Mouse (Mus musculus): ENCODE results near the gene S100a8. TPM values are rescaled to one million over a fixed set of nuclear protein-coding genes. Genes with fewer than 3 reads are reported as not detected.

Gene S100a8
- 1 to 10 TPM in 1 of 26 experiments, not detected in 25; 2.4 TPM for total RNA-seq (2018; cell fraction: chromatin; rRNA removed)
- 10 to 100 TPM in 20 of 26 experiments, 1 to 10 TPM in 6; 5.8 to 65.6 (median 23.7) TPM for total RNA-seq (2018; cell fraction: cytosol; rRNA removed)
- 1 to 10 TPM in 20 of 26 experiments, not detected in 6; 1.6 to 7.8 (median 2.9) TPM for total RNA-seq (2018; cell fraction: nucleus; rRNA removed)
- 14.4 to 117 TPM (median 83.6 TPM) in 3 replicates for polyA plus RNA-seq (2018)

DNA sequence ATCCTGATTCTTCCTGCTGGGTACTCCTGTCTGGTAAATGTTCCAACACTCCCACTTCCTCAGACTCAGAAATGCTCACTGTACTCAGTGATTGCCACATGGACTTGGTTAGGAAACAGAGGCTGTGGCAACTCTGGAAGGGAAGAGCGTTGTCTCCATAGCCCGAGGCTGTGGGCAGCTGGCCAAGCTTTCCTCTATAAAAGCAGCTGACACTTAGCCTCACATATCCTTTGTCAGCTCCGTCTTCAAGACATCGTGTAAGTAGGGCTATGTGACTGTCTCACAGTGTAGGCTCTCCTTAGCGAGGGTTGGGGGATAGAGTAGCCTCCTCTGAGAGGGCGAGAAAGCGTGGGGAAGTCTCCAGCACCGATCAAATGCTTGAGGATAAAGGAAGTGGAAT lies at the start of gene S100a8:
TSS of gene S100a8 (plus strand) at position 133 of the 400 bp plus-strand sequence.
- 18% methylated on average over 8 of the region's 8 CpGs for whole genome bisulfite sequencing (ENCODE audit: missing documents)
- Histone ChIP-seq H3K36me3 (ENCODE audit: inconsistent target) (no peaks in the 10 kb centered on the region), H3K4me3 (ENCODE audit: inconsistent target) (no peak within 1 kb of the TSS), H3K27ac (no peak within 1 kb of the TSS), H3K79me2 (ENCODE audit: inconsistent target) (no peaks in the 10 kb centered on the region)

DNA sequence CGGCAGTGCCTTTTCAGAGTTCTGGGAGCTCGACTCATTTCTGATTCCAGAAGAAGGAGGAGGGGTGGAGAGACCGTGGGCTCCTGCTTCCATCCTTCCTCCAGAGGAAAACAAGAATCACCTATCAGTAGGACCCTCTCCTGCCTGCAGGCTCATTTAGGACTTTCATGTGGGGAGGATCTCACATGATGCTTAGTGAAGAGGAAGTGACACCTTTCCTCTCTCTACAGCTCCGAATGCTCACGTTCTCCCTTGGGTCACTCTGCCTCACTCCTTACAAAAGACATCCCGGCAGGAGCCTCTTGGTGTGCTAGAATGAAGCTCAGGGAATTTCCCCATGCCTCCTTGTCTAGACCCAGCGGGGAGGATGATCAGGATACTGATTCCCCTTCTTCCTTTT lies 47.2 kb upstream of the S100a8 start:
- H3K27ac ChIP-seq = no peak overlapping the region
- no peaks in the 10 kb centered on the region for H3K36me3 ChIP-seq (ENCODE audit: inconsistent target)
- H3K4me3 ChIP-seq (ENCODE audit: inconsistent target) = no peak overlapping the region
- H3K79me2 ChIP-seq (ENCODE audit: inconsistent target) = peaks cover under 1% of the 10 kb centered on the region; the same call in 1 of the 2 replicates
- 40% methylated on average over 7 of the region's 7 CpGs for WGBS (ENCODE audit: missing documents)

DNA sequence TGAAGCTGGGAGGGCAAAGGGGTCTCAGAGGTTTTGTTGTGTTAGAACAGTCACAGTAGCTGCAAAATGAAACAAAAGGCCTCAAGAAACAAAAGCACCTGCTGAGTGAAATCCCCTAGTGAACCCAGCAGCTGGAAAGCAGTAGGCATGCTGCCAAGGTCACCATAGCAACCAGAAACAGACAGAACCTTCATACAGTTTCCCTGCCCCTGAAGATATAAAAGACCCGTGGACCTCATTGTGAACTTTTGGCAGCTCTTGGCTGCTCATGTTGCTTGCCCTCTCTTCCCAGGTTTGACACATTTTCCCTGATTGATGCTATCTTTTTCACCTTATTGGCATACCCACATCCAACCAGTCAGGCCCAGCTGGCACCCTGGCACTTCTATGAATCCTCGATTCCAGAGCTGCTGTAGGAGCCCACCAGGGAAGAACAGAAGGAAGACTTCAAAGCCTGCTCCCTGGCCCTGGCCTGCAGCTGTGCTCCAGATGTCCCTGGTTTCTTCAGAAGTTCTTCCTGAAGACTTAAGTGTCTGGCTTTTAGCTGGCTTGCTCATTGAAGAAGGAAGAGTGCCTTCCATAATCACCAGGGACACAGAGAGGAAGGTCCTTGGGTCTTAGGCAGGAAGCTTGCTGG lies 45.2 kb upstream of the S100a8 start:
- H3K4me3 ChIP-seq (ENCODE audit: inconsistent target) = no peak overlapping the region
- H3K36me3 ChIP-seq (ENCODE audit: inconsistent target) = no peaks in the 10 kb centered on the region
- H3K79me2 ChIP-seq (ENCODE audit: inconsistent target) = no peaks in the 10 kb centered on the region
- no peak overlapping the region for H3K27ac ChIP-seq
- WGBS (ENCODE audit: missing documents) = 55% methylated on average over 2 of the region's 2 CpGs

DNA sequence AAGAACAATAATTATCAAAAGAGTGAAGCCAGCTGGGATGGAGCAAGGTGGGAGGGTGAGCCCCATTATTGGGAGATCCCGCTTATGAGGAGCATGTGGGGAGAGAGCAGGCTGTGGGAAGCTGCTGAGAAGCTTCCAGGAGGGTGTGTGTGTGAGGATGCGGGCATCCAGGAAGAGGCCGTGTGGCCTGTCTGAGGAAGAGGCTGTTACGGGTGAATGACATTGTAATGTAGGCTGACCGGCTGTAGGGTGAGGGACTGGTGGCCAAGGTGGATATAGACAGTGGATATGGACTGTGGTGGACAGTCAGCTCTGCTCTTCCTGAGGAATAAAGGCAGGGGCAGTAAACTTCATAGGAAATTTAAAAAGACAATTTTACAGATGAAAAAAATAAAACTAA lies 43.3 kb upstream of the S100a8 start:
- no peaks in the 10 kb centered on the region for H3K36me3 ChIP-seq (ENCODE audit: inconsistent target)
- no peak overlapping the region for H3K4me3 ChIP-seq (ENCODE audit: inconsistent target)
- no peaks in the 10 kb centered on the region for H3K79me2 ChIP-seq (ENCODE audit: inconsistent target)
- 92% methylated on average over 5 of the region's 5 CpGs for WGBS (ENCODE audit: missing documents)
- H3K27ac ChIP-seq = no peak overlapping the region

DNA sequence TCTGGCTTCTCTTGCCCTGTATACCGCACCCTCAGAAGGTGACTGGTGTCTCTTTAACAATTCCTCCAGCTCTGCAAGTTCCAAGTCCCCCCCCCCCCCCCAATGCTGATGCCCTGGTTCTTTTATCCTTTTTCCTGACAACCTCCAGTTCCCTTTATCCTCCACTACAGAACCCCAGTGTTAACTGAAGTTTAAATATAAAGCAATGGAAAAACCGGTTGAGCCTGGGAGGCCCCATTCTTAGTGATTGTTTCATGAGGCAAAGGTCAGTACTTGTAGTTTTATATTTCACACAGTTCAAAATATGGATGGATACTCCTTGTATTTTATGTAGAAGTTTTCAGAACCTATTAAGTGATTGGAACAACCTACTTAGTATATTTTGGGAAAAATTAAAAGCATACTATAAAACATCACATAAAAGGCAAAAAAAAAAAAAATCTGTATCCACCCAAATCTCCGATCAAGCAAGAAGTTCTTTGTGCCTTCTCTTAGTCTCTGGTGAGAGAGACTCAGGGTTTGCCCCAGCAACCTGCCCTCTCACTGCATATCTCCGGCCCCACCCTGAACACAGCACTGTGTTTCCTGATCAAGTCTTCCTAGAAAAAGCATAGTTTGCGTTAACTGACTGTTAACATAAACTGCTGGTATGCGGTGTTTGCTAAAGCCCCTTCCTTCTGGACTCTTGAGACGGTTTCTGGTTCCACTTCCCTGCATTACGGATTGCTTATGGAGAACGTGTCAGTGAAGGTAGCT lies 42.3 kb upstream of the S100a8 start:
- 86% methylated on average over 9 of the region's 9 CpGs for WGBS (ENCODE audit: missing documents)
- no peak overlapping the region for H3K4me3 ChIP-seq (ENCODE audit: inconsistent target)
- no peaks in the 10 kb centered on the region for H3K36me3 ChIP-seq (ENCODE audit: inconsistent target)
- H3K79me2 ChIP-seq (ENCODE audit: inconsistent target) = no peaks in the 10 kb centered on the region
- H3K27ac ChIP-seq = no peak overlapping the region

DNA sequence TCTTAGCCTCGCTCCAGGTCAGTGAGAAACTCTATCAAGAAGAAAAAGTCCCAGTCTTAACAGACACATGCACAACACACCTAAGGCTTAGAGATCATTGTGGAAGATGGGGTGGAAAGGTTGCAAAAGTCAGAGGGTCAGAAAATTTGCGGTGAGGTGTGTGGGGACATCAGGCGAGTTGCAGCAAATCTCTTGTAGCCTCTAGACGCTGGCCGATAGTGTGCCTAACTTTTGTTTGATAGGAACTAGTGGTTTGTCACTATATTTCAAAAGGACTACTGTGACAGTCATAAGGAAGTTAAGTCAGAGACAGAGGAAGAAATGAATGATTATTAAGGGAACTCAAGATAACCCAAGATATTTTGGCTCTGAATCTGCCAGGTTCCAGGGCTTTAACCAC lies 41.4 kb upstream of the S100a8 start:
- Histone ChIP-seq H3K4me3 (ENCODE audit: inconsistent target) (no peak overlapping the region), H3K79me2 (ENCODE audit: inconsistent target) (no peaks in the 10 kb centered on the region), H3K27ac (no peak overlapping the region), H3K36me3 (ENCODE audit: inconsistent target) (no peaks in the 10 kb centered on the region)
- WGBS (ENCODE audit: missing documents) = 58% methylated on average over 5 of the region's 5 CpGs

DNA sequence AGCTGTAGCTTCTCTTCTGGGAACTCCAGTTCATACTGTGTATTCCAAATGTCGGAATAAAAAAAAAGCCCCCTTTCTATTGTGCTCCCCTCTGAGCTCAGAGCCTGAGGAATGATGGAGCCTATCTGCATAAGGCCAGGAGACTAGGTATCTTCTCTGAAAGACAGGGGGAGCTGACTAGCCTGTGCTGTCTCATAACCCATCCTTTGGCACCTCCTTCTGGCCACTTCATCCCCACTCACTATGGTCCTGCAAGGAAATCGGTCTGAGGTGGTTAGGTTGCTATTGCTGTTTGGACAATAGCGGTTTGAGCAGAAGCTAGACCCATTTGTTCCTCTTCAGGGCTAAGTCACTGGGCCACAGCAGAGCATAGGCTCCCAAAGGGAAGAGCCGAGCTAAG lies 41.0 kb upstream of the S100a8 start:
- Histone ChIP-seq H3K4me3 (ENCODE audit: inconsistent target) (no peak overlapping the region), H3K79me2 (ENCODE audit: inconsistent target) (no peaks in the 10 kb centered on the region), H3K27ac (no peak overlapping the region), H3K36me3 (ENCODE audit: inconsistent target) (no peaks in the 10 kb centered on the region)
- WGBS (ENCODE audit: missing documents) = 83% methylated on average over 4 of the region's 4 CpGs

DNA sequence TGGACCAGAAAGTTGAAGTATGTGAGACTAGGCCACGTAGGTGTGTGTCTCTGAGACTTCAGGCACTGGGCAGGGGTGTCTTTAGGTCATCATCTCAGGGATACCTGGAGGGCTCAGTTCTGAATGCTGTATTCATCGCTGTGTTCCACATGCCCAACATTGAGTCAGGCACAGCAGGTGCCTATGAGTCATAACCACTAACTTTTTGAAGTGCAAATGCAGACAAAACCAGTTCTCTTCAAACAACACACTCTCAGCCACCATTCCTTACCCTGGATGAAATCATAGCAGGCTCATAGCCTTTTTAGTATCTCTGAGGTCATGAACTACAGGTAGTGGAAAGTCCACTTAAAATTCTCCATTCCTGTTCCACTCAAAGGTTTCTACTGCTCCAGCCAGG lies 39.5 kb upstream of the S100a8 start:
- Histone ChIP-seq H3K4me3 (ENCODE audit: inconsistent target) (no peak overlapping the region), H3K79me2 (ENCODE audit: inconsistent target) (no peaks in the 10 kb centered on the region), H3K36me3 (ENCODE audit: inconsistent target) (no peaks in the 10 kb centered on the region), H3K27ac (no peak overlapping the region)
- 94% methylated on average over 2 of the region's 2 CpGs for WGBS (ENCODE audit: missing documents)

DNA sequence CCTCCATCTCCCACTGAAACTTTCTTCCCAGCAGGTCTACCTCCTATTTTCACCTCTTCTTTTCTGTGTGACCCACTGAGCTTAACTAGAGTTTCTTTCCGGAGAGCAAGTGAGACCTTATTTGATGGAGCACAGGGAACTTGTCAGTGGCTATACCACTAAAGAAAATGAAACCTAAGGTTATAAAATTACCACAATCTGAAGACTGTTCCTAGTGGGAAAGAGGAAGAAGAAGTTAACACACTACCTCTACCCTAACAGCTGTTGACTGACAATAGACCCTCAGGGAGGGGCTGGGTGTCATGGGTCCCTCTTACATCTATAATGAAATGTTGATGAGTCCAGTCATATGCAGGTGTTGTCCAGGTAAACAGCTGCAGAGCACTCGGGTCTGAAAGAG lies 36.8 kb upstream of the S100a8 start:
- WGBS (ENCODE audit: missing documents) = 56% methylated on average over 2 of the region's 2 CpGs
- H3K36me3 ChIP-seq (ENCODE audit: inconsistent target) = no peaks in the 10 kb centered on the region
- no peak overlapping the region for H3K27ac ChIP-seq
- no peak overlapping the region for H3K4me3 ChIP-seq (ENCODE audit: inconsistent target)
- H3K79me2 ChIP-seq (ENCODE audit: inconsistent target) = no peaks in the 10 kb centered on the region

DNA sequence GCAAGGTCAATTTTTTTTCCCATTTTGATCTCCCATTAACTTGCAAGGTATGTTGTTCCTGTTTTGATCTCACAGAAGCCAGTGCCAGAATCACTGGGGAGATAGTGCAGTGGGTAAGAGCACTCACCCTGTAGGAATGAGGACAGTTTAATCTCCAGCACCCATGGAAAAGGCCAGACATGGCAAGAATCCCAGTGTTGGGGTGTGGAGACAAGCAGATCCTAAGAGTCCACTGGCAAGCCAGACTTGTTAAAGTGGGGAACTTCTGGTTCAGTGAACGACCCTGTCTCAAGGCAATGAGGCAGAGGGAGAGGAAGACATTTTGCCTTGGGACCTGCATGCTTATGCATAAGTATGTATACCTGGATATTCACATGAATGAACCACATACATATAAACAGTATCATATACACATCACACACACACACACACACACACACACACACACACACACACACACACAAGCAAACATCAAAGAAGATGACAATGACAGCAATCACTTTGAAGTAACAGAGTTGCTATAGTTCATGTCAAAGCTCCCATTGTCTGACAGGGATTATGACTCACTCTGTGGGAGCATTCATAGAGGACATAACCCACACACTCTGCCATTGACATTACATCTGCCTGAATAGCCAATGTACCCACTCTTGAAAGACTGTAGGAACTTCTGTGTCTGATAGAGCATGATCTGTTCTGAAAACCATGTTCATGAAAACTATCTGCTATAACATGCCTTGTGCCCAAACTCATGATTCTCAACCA lies 30.1 kb upstream of the S100a8 start:
- H3K36me3 ChIP-seq (ENCODE audit: inconsistent target) = no peaks in the 10 kb centered on the region
- WGBS (ENCODE audit: missing documents) = 70% methylated on average over 1 of the region's 1 CpGs
- no peak overlapping the region for H3K27ac ChIP-seq
- no peak overlapping the region for H3K4me3 ChIP-seq (ENCODE audit: inconsistent target)
- H3K79me2 ChIP-seq (ENCODE audit: inconsistent target) = no peaks in the 10 kb centered on the region

DNA sequence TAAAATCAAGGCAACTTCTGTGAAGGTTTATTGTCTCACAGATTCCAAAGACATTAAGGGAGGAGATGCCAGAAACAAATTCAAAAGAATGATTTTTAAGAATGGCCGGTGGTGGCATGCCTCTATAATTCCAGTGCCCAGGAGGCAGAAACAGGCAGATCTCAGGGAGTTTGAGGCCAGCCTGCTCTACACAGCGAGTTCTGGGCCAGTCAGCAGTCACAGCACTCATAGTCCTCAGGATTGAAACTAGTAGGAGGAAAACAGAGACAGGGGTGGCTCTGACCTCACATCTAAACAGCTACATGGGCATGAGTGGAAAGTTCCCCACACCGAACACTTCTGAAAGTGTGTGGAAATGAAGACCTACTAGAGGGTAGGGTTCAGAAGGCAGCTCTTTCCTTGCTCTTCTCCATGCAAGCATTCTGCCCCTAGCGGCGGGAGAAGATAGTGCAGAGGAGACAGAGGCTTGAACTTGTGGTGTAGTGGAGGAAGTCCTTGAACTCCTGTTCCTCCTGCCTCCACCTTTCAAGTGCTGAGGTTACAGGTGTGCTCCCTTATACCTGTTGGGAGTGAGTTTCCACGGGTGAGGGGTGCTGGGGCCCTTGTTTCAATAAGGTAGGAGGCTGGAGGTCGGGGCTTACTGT lies 29.1 kb upstream of the S100a8 start:
- no peaks in the 10 kb centered on the region for H3K79me2 ChIP-seq (ENCODE audit: inconsistent target)
- H3K36me3 ChIP-seq (ENCODE audit: inconsistent target) = no peaks in the 10 kb centered on the region
- no peak overlapping the region for H3K4me3 ChIP-seq (ENCODE audit: inconsistent target)
- H3K27ac ChIP-seq = no peak overlapping the region
- 64% methylated on average over 7 of the region's 7 CpGs for WGBS (ENCODE audit: missing documents)

DNA sequence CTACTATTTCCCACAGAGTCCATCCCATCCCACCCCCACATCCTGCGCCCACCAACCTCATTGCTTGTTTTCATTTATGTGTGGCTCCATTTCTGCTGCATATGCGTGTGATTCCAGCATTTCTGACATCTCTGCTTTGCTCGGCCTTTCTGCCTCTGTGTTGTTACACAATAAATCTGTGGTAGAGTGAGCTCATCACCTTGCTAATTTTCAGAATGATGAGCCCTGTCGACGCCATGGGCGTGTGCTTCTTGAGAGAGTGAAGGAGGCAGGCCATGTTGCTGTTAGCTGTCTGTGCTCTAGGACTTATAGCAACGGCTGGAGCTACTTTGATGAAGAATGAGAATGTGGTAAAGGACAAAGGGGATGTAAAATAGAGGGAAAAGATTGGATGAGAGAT lies 27.8 kb upstream of the S100a8 start:
- no peaks in the 10 kb centered on the region for H3K79me2 ChIP-seq (ENCODE audit: inconsistent target)
- no peak overlapping the region for H3K4me3 ChIP-seq (ENCODE audit: inconsistent target)
- WGBS (ENCODE audit: missing documents) = 76% methylated on average over 7 of the region's 7 CpGs
- H3K36me3 ChIP-seq (ENCODE audit: inconsistent target) = no peaks in the 10 kb centered on the region
- H3K27ac ChIP-seq = no peak overlapping the region

DNA sequence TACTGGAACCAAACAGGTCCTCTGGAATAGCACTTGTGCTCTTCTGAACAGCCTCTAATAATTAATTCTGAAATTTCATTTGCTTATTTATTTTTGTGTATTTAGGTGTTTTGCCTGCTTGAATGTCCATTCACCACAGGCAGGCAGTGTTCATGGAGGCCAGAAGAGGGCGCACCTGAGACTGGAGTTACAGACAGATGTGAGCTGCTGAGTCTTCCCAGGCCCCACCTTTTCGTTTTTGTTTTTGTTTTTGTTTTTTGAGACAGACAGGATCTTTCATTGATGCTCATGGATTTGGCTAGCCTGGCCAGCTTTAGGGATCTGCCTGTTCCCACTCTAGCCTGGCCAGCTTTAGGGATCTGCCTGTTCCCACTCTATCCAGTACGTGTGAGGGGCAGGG lies 24.6 kb upstream of the S100a8 start:
- no peaks in the 10 kb centered on the region for H3K36me3 ChIP-seq (ENCODE audit: inconsistent target)
- no peaks in the 10 kb centered on the region for H3K79me2 ChIP-seq (ENCODE audit: inconsistent target)
- WGBS (ENCODE audit: missing documents) = 36% methylated on average over 3 of the region's 3 CpGs
- no peak overlapping the region for H3K27ac ChIP-seq
- H3K4me3 ChIP-seq (ENCODE audit: inconsistent target) = no peak overlapping the region

DNA sequence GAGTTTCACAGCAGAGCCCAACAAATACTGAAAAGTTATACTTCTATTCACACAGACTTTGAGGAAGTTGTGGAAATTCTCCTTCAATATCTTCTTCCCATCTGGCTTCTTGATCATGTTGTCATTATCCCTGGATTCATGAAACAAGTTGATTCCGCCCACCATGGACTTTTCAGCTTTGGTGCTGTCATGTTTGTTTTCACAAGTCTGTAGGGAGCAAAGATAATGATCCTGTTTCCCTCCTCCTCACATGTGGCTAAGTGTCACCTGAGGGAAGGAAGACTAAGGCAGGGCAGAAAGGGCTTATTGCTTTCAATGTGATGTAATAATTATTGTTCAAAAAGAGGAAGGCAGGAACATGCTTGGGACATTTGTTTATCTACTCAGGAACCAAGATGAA lies 21.5 kb upstream of the S100a8 start:
- Histone ChIP-seq H3K4me3 (ENCODE audit: inconsistent target) (no peak overlapping the region), H3K27ac (no peak overlapping the region), H3K79me2 (ENCODE audit: inconsistent target) (no peaks in the 10 kb centered on the region), H3K36me3 (ENCODE audit: inconsistent target) (no peaks in the 10 kb centered on the region)
- WGBS (ENCODE audit: missing documents) = 100% methylated on average over 1 of the region's 1 CpGs

Measured in macrophage (primary cell).